Mouse (Mus musculus) G1E (cell line): Measurements from ENCODE around the gene Ylpm1.

Experiments
- CTCF ChIP-seq: IDR thresholded peaks from 2 replicates; pipeline ENCODE4 v1.5.1; 2012; ENCODE audit warnings: low read depth, low read length, inconsistent platforms, mixed read lengths
- GATA1 ChIP-seq: IDR thresholded peaks from 2 replicates; pipeline ENCODE4 v1.6.1; 2012; ENCODE audit warnings: borderline replicate concordance, low read length, inconsistent platforms, mixed read lengths
- GATA2 ChIP-seq: IDR thresholded peaks from 2 replicates; pipeline ENCODE4 v1.6.1; 2012; ENCODE audit warnings: low read depth, low read length, inconsistent platforms, borderline replicate concordance
- POLR2AphosphoS5 ChIP-seq: IDR thresholded peaks from 2 replicates; pipeline ENCODE4 v1.6.1; 2012; ENCODE audit warnings: low read depth, low read length, inconsistent platforms; ENCODE audit not compliant: insufficient replicate concordance
- TAL1 ChIP-seq: conservative IDR thresholded peaks from 2 replicates; pipeline ENCODE4 v1.6.1; 2012; ENCODE audit warnings: low read depth, low read length, inconsistent platforms, mixed read lengths

DNA sequence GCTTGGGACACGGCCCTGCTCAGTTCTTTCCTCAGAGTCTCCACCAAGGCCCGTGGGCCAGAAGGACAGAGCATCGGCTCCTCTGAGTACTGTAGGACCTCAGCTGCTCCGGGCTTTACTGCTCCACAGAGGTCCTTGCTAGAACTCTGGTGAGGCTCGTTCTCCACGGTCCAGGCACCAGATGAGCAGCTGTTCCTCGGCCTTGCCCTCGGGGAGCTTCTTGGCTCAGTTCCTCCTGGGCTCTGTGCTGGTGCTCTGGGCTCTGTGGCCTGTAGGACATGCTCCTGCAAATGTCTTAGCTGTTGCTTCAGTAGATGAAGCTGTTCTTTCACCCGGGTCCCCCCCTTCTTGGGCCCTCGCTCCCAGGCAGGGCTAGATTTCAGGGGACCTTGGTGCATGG, 98.6 kb downstream of the Ylpm1 start:
- TF ChIP-seq CTCF (no peak), GATA1 (no peak), GATA2 (no peak), TAL1 (no peak), POLR2AphosphoS5 (no peak)
